Mouse (Mus musculus): Measurements from ENCODE around the gene Tns4. TPM values are rescaled to one million over a fixed set of nuclear protein-coding genes. Genes with fewer than 3 reads are reported as not detected.

The Tns4 gene
- polyA plus RNA-seq, 1 experiment from 2014 or later = 0.67 TPM

DNA sequence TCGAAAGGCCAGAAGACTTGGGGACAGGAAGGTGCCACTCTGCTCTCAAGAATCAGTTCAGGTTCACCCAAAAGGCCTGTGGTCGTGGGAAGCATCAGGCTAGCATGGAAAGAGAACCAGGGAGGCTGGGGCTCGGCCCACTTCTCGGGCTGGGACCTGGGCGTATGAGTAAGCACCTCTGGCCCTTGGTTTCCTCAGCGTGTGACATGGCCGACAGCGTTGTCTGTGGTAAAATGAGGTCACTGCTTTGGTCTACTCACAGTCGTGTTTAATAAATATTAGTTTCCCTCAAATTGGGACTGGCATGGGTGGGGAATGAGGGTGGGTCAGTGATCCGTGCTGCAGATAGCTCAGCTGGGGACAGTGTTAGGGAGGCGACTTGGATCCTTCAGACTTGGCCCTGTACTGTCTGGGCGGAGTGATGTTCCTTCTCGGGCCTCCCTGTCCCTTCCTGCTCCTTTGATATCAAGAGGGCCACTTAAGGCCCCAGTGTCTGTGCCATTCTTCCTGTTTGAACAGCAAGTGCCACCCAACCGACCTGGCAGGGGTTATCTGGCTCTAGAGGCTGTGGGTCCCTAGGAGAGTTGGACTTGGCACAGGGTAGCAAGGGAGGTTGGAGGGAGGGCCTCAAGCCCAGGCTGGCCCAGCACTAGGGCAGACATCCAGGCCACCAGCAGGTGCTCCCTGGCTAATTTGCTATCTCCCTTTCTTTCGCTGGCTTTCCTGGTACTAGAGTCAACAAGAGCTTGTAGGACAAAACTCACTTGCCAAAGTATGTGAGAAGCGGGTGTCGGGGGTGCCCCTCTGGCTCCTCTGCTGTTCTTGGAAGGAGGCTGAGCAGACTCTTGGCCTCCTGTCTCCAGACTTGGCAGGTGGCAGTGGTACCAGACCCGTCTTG is 38.9 kb upstream of the Tns4 start:
- DNase-seq (ENCODE audit: low spot score) = no peak
- H3K27ac ChIP-seq = peak overlapping the region; percentile 80
- 87% methylated on average over 18 of the region's 18 CpGs for WGBS
- no peak overlapping the region for H3K4me3 ChIP-seq
- H3K4me1 ChIP-seq (replicated peaks) = peaks cover 74% of the 10 kb centered on the region
- no peaks in the 10 kb centered on the region for H3K36me3 ChIP-seq
- peaks cover 4% of the 10 kb centered on the region; the same call in 1 of the 2 replicates for H3K9me3 ChIP-seq
- H3K27me3 ChIP-seq (ENCODE audit: insufficient read depth, poor library complexity, severe bottlenecking) = 0 out of 2 replicates have a peak, but pooled peaks cover 9% of the 10 kb centered on the region

DNA sequence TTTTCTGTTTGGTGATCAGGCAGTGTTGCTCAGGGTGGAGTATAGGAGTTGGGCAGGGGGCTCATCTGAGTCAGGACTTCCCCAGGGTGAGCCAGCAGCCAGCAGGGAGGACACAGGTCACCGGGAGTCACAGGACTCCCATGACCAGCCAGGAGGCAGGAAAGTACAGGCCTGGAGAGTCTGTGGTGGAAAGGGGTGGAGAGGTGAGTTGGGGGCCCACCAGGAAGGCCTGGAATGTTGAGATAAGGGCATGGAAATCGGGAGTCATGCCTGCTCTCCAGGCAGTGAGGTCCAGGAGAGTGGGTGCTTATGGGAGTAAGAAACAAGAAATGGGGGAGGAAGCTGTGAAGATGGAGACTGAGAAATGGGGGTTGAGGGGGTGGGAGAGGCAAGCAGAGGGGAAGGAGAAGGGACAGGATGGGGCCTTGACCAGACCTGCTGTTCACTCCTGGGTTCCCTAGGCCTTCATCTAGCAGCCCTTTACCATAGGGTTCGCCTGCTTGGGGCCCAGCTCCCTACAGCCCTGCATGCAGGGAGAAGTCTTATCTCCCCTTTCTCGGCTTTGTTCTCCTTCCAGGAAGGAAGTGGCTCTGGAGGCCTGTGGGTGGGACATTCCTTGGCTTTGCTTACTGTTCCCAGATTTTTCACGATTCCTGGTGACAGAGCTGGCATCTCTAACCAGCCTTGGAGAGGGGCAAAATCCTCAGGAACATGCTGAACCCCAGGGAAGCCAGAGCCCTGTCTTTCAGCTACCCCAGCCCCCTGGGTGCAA is 37.6 kb upstream of the Tns4 start:
- peaks cover 70% of the 10 kb centered on the region for H3K4me1 ChIP-seq (replicated peaks)
- peak overlapping the region; percentile 80 for H3K27ac ChIP-seq
- no peak for DNase-seq (ENCODE audit: low spot score)
- 46% methylated on average over 5 of the region's 5 CpGs for WGBS
- peaks cover 4% of the 10 kb centered on the region; the same call in 1 of the 2 replicates for H3K9me3 ChIP-seq
- H3K4me3 ChIP-seq = no peak overlapping the region
- no peaks in the 10 kb centered on the region for H3K36me3 ChIP-seq
- 0 out of 2 replicates have a peak, but pooled peaks cover 9% of the 10 kb centered on the region for H3K27me3 ChIP-seq (ENCODE audit: insufficient read depth, poor library complexity, severe bottlenecking)

DNA sequence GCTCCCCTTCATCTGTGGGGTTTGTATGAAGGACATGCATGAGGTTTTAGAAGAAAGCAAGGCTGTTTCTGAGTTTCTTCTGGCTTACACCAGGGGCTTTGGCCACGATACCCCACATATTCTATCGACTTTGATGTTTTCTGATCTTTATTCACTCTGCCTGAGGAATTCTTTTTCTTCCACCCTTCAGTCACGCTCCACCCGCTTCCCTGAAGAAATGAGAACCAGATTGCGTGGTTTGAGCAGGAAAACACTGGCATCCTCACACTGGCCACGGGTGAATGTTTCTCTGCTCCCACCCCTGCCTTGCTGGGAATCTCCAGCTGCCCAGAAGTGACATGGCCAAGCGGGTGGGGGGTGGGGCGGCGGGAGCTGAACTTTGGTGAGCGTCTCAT is 35.5 kb upstream of the Tns4 start:
- peaks cover 79% of the 10 kb centered on the region for H3K4me1 ChIP-seq (replicated peaks)
- H3K36me3 ChIP-seq = no peaks in the 10 kb centered on the region
- H3K27ac ChIP-seq = peak overlapping the region; percentile 59; the same call in 1 of the 2 replicates
- DNase-seq (ENCODE audit: low spot score) = no peak
- peaks cover 4% of the 10 kb centered on the region; the same call in 1 of the 2 replicates for H3K9me3 ChIP-seq
- no peak overlapping the region for H3K4me3 ChIP-seq
- H3K27me3 ChIP-seq (ENCODE audit: insufficient read depth, poor library complexity, severe bottlenecking) = 0 out of 2 replicates have a peak, but pooled peaks cover 6% of the 10 kb centered on the region
- WGBS = 51% methylated on average over 10 of the region's 10 CpGs

DNA sequence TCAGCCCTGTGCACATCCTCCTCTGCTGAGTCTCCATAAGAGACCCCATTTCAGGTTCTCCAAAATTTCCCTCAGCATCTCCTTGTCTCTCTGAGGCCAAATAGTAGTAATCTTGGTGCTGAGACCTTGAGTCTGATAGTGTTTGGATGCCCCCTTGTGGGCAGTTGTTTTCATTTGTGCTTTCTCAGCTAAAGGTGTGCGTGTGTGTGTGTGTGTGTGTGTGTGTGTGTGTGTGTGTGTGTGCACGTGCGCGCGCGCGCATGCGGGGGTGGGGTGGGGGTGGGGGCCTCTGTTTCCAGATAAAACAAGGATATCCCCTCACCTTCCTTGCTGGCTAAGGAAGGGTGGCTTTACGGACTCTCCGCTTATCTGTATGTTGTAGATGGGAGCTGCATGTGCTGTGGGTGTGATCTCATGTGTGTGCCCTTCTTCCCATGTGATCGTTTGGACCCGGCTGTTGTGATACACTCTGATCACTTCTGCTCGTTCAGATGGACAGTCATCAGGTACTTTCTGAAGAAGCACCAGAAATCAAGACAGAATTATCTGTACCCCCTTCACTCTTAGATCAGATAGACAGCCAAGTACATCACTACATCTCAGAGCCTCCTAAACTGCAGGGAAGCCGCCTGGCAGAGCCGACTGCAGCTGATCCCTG is 35.0 kb upstream of the Tns4 start:
- H3K4me1 ChIP-seq (replicated peaks) = peaks cover 78% of the 10 kb centered on the region
- 43% methylated on average over 15 of the region's 15 CpGs for WGBS
- peak; percentile 59 for DNase-seq (ENCODE audit: low spot score)

DNA sequence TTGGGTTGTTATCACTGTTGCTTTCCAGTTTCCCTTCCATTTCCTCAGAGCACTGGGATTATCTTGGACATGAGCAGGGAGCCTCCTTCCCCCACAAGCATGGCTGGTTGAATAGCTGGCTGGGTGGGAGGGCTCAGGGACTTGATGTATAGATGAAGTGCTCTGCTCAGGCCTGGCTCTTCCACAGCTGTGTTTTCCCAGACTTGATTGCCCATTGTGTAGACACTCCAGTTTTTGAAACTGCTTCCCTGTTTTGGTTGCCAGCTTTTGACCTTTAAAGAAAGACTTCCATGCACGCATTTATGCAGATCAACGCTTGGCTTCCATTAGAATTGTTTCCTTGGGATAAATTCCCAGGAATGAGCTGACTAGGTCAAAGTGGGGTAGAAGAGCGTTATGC is 33.6 kb upstream of the Tns4 start:
- Histone ChIP-seq H3K4me3 (no peak overlapping the region), H3K4me1 (replicated peaks) (peaks cover 69% of the 10 kb centered on the region), H3K27ac (no peak overlapping the region; the same call in 1 of the 2 replicates), H3K27me3 (ENCODE audit: insufficient read depth, poor library complexity, severe bottlenecking) (no peaks in the 10 kb centered on the region), H3K9me3 (peaks cover 9% of the 10 kb centered on the region; the same call in 1 of the 2 replicates), H3K36me3 (no peaks in the 10 kb centered on the region)
- WGBS = 72% methylated on average over 3 of the region's 3 CpGs
- no peak for DNase-seq (ENCODE audit: low spot score)

More for the DNA sequence above, 35.0 kb upstream of the Tns4 start:
- H3K27me3 ChIP-seq (ENCODE audit: insufficient read depth, poor library complexity, severe bottlenecking) = 0 out of 2 replicates have a peak, but pooled peaks cover 6% of the 10 kb centered on the region
- peaks cover 4% of the 10 kb centered on the region; the same call in 1 of the 2 replicates for H3K9me3 ChIP-seq
- peak overlapping the region; percentile 59; the same call in 1 of the 2 replicates for H3K27ac ChIP-seq
- no peaks in the 10 kb centered on the region for H3K36me3 ChIP-seq
- H3K4me3 ChIP-seq = no peak overlapping the region

DNA sequence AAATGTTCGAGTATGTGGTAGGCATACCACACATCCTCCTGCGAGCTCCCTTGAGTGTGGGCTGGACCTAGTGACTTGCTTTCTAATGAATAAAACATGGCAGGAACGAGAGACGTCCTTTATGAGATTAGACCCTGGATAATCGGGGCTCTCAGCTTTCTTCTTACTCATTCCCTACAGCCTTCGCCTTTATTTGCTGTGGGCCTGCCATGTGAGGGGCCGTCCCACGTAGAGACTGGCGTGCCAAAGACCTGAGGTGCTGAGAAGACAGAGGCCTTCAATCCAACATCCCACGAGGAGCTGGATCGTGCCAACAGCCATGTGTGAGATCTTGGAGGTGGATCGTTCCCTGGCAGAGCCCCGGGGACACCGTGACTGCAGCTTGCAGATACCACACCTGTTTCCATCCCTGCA is 32.1 kb upstream of the Tns4 start:
- no peaks in the 10 kb centered on the region for H3K36me3 ChIP-seq
- peaks cover 55% of the 10 kb centered on the region for H3K4me1 ChIP-seq (replicated peaks)
- no peaks in the 10 kb centered on the region for H3K27me3 ChIP-seq (ENCODE audit: insufficient read depth, poor library complexity, severe bottlenecking)
- peaks cover 9% of the 10 kb centered on the region; the same call in 1 of the 2 replicates for H3K9me3 ChIP-seq
- no peak overlapping the region for H3K4me3 ChIP-seq
- no peak for DNase-seq (ENCODE audit: low spot score)
- H3K27ac ChIP-seq = peak overlapping the region; percentile 80
- 56% methylated on average over 14 of the region's 14 CpGs for WGBS

DNA sequence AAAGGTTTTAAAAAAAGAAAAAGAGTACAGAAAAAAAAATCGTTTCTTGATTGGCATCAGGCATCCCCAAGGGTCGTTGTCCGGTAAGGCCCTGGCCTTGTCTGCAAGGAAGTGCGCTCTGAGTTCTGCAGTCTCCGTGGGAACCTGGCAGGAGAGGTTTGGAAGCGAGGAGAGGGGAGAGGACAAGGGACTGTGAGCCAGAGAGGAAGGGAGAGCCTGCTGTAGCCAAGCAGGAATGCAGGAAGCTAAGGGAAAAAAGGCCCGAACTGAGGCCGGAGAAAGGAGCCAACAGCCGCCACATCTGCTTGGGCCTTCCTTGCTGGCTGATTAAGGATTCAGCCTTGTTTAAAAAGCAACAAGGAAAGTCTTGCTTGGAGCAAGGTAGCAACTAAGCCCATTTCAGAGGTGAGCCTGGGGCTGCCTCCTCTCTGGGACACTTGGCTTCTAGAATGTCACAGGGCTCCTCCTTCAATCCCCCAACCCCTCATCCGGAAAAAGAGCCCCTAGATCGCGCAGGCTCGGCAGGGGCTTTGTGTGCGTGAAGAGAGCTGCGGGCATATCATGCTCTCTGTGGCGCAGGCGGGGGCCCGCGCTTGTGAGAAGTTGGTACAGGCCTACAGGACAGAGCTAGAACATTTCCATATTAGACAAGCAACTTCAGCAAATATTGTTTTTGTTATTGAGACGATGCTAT is 31.6 kb upstream of the Tns4 start:
- Histone ChIP-seq H3K4me1 (replicated peaks) (peaks cover 49% of the 10 kb centered on the region), H3K4me3 (no peak overlapping the region), H3K36me3 (no peaks in the 10 kb centered on the region), H3K27me3 (ENCODE audit: insufficient read depth, poor library complexity, severe bottlenecking) (no peaks in the 10 kb centered on the region), H3K9me3 (peaks cover 9% of the 10 kb centered on the region; the same call in 1 of the 2 replicates), H3K27ac (peak overlapping the region; percentile 80)
- 48% methylated on average over 20 of the region's 20 CpGs for WGBS
- DNase-seq (ENCODE audit: low spot score) = no peak

DNA sequence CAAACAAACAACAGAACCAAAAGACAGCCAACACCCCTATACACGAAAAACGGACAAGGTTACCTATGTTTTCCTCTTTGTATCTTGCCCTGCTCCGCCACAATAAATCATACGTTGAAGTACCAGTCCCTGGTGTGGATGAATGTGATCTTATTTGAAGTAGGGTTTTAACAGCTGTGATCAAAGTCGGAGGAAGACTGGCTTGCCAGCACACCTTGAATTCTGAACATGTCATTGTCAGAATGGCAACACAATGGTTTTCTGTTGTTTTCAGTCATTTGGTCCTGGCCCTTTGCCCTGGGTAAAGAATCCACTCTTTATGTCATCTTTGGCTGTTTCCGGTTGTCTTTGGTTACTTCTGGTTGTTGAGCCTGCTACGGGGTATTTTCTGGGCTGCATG is 29.9 kb upstream of the Tns4 start:
- no peak for DNase-seq (ENCODE audit: low spot score)
- Histone ChIP-seq H3K9me3 (peaks cover 9% of the 10 kb centered on the region; the same call in 1 of the 2 replicates), H3K4me3 (no peak overlapping the region), H3K27ac (no peak overlapping the region), H3K36me3 (no peaks in the 10 kb centered on the region), H3K4me1 (replicated peaks) (peaks cover 32% of the 10 kb centered on the region), H3K27me3 (ENCODE audit: insufficient read depth, poor library complexity, severe bottlenecking) (no peaks in the 10 kb centered on the region)
- WGBS = 83% methylated on average over 7 of the region's 7 CpGs

DNA sequence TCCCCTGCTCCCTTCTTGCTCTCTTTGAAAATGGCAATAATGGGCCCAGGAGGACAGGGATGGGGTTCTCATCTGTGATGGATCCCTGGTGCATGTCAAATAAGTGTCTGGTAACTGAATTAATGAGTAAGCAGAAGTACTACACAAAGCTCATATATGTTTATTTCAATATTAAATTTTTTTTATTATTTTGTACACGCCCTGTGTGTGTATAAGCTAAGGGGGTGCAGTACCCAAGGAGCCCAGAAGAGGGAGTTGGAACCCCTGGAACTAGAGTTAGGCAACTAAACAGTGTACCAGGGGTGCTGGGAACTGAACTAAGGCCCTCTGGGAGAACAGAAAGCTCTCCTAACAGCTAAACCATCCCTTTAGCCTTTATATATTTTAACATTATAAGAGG is 29.3 kb upstream of the Tns4 start:
- no peak for DNase-seq (ENCODE audit: low spot score)
- Histone ChIP-seq H3K4me3 (no peak overlapping the region), H3K27me3 (ENCODE audit: insufficient read depth, poor library complexity, severe bottlenecking) (no peaks in the 10 kb centered on the region), H3K36me3 (no peaks in the 10 kb centered on the region), H3K27ac (no peak overlapping the region), H3K9me3 (peaks cover 6% of the 10 kb centered on the region; the same call in 1 of the 2 replicates), H3K4me1 (replicated peaks) (peaks cover 36% of the 10 kb centered on the region)
- WGBS = 93% methylated on average over 1 of the region's 1 CpGs

DNA sequence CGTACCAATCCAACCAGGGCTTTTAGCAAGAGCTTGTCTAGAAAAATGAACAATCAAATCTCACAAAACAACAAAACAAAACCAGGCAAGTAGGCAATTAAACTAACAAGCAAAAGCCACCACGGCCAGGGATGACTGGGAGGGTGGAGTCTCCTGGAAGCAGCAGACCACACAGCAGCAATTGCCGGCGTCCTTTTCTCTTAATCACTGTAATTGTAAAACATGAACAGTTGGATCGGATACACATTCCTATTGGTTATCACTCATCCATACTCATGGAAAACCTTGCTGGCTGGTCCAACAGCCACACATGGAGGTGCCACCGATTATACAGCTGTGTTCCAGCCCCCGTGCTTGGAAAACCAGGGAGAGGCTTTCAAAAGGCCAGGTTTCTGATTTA is 28.8 kb upstream of the Tns4 start:
- no peaks in the 10 kb centered on the region for H3K27me3 ChIP-seq (ENCODE audit: insufficient read depth, poor library complexity, severe bottlenecking)
- H3K36me3 ChIP-seq = no peaks in the 10 kb centered on the region
- no peak for DNase-seq (ENCODE audit: low spot score)
- no peak overlapping the region for H3K4me3 ChIP-seq
- H3K4me1 ChIP-seq (replicated peaks) = peaks cover 39% of the 10 kb centered on the region
- no peak overlapping the region for H3K27ac ChIP-seq
- H3K9me3 ChIP-seq = peaks cover 5% of the 10 kb centered on the region; the same call in 1 of the 2 replicates
- WGBS = 90% methylated on average over 7 of the region's 7 CpGs

DNA sequence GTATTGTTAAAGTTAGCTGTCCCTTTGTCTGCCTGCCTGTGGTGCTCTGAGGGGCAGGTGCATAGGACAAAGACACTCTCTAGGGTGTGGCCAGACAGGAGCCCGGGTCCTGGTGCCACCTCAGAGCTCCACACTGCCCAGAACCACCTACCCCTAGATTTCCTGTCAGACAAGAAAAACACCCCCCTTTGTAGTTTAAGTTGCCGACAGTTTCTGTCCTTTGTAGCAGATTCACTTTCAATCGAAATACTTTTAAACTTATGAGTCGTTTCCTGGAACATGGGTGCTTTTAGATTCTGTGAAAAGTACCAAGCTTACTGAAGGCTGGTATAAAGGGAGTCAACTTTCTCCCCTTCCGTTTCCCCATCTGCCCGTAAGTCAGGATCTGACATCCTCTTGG is 26.8 kb upstream of the Tns4 start:
- H3K27ac ChIP-seq = no peak overlapping the region
- H3K9me3 ChIP-seq = peaks cover 5% of the 10 kb centered on the region; the same call in 1 of the 2 replicates
- no peaks in the 10 kb centered on the region for H3K36me3 ChIP-seq
- H3K4me1 ChIP-seq (replicated peaks) = peaks cover 32% of the 10 kb centered on the region
- H3K4me3 ChIP-seq = no peak overlapping the region
- 80% methylated on average over 6 of the region's 6 CpGs for WGBS
- DNase-seq (ENCODE audit: low spot score) = no peak
- H3K27me3 ChIP-seq (ENCODE audit: insufficient read depth, poor library complexity, severe bottlenecking) = no peaks in the 10 kb centered on the region

DNA sequence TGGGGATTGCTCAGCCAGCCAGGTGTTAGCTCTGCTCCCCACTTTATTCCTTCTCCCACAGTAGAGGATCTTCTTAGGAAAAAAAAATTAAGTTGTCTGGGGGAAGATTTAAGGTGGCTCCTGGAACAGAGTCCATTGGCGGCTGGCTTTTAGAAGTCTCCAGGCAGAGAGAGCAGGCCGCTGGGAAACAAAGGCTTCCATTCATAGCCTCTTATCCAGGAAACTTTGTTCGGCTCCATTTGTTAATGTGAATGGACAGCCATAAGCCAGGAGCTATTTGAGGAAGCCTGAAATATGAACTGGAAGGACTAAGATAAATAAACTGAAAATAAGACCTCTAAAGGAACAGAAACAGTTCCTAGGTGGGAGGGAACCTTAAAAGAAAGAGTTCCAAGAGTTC is 24.0 kb upstream of the Tns4 start:
- H3K36me3 ChIP-seq = no peaks in the 10 kb centered on the region
- 2% methylated on average over 3 of the region's 3 CpGs for WGBS
- no peaks in the 10 kb centered on the region for H3K9me3 ChIP-seq
- peak; percentile 53 for DNase-seq (ENCODE audit: low spot score)
- no peaks in the 10 kb centered on the region for H3K27me3 ChIP-seq (ENCODE audit: insufficient read depth, poor library complexity, severe bottlenecking)
- no peak overlapping the region for H3K4me3 ChIP-seq
- peaks cover 27% of the 10 kb centered on the region for H3K4me1 ChIP-seq (replicated peaks)
- H3K27ac ChIP-seq = peak overlapping the region; percentile 80

Measured in hindbrain, embryonic 10.5 days (tissue).